Mouse (Mus musculus): ENCODE measurements around the gene Il17d. TPM values are rescaled to one million over a fixed set of nuclear protein-coding genes. Genes with fewer than 3 reads are reported as not detected.

The Il17d gene
- total and polyA plus RNA-seq, 3 experiments: 0.08 TPM; not detected in 2

GRCm38 (mm10) chr14:57554434-57554833 is 29.9 kb downstream of the Il17d start:
- dilution Hi-C loops (cut with MboI; ENCODE audit: extremely low pct_ligation_motif_present, extremely low pct_unique_long_range_greater_than_20kb, low sequenced_read_pairs): no loop called here
- H3K9ac ChIP-seq (ENCODE audit: insufficient read depth, low read depth): no peak overlapping the region
- in situ Hi-C loops (cut with MboI; ENCODE audit: low pct_ligation_motif_present, low pct_unique_long_range_greater_than_20kb, low sequenced_read_pairs): no loop called here
- no peaks in the 10 kb centered on the region for H3K9me3 ChIP-seq (replicated peaks; ENCODE audit: low read length)
- no peak overlapping the region for H3K4me2 ChIP-seq (ENCODE audit: insufficient read depth, low read depth, poor library complexity, severe bottlenecking)
- peaks cover 5 to 9% of the 10 kb centered on the region in 2 experiments for H3K4me1 ChIP-seq (ENCODE audit: control insufficient read depth in 1 of 2, insufficient read depth in 2 of 2)
- no peak overlapping the region for H3K27ac ChIP-seq (ENCODE audit: insufficient read depth, low read depth)
- TF ChIP-seq JUN (IDR thresholded peaks at IDR 0.05; ENCODE audit: insufficient read depth, low read depth, low read length) (no peak), SIN3A (IDR thresholded peaks at IDR 0.05; ENCODE audit: low read length) (no peak), ETS1 (conservative IDR thresholded peaks at IDR 0.05; ENCODE audit: low read depth, low read length) (no peak), BHLHE40 (IDR thresholded peaks at IDR 0.05; ENCODE audit: low read depth, low read length) (0 out of 2 replicates have a peak, but pooled peaks have one; percentile 14), RCOR1 (conservative IDR thresholded peaks at IDR 0.05; ENCODE audit: low read depth, low read length) (no peak), MEF2A (IDR thresholded peaks at IDR 0.05; ENCODE audit: borderline replicate concordance, low read depth, low read length) (no peak)
- H3K79me2 ChIP-seq (replicated peaks; ENCODE audit: control insufficient read depth, extremely low read depth, insufficient read depth, poor library complexity, severe bottlenecking): no peaks in the 10 kb centered on the region
- H3K4me3 ChIP-seq (replicated peaks in 1 of 3; ENCODE audit: low read depth in 2 of 3, low read length in 2 of 3, poor library complexity in 1 of 3): no peak overlapping the region
- H3K27me3 ChIP-seq (replicated peaks): no peaks in the 10 kb centered on the region
- no peak for DNase-seq (ENCODE audit: extremely low read depth)
- H3K36me3 ChIP-seq (replicated peaks in 1 of 2; ENCODE audit: control insufficient read depth in 1 of 2, insufficient read depth in 1 of 2, low read length in 1 of 2): peaks cover 17 to 66% of the 10 kb centered on the region in 2 experiments

- DNase-seq (ENCODE audit: extremely low read depth): no peak
- no peak overlapping the region for H3K27ac ChIP-seq (ENCODE audit: insufficient read depth, low read depth)
- no peak overlapping the region for H3K9ac ChIP-seq (ENCODE audit: insufficient read depth, low read depth)
- TF ChIP-seq MYC (IDR thresholded peaks at IDR 0.05; ENCODE audit: low read depth, low read length): no peak
- no peak for TF ChIP-seq ZNF384 (IDR thresholded peaks at IDR 0.05; ENCODE audit: low read depth, low read length)
- no peak for TF ChIP-seq CHD1 (IDR thresholded peaks at IDR 0.05; ENCODE audit: low read depth, low read length)
- TF ChIP-seq RAD21 (IDR thresholded peaks at IDR 0.05; ENCODE audit: low read depth, low read length): no peak
- no peak for TF ChIP-seq MEF2A (IDR thresholded peaks at IDR 0.05; ENCODE audit: borderline replicate concordance, low read depth, low read length)
- no peak for TF ChIP-seq NELFE (IDR thresholded peaks at IDR 0.05; ENCODE audit: low read depth, low read length)
- TF ChIP-seq MAFK (IDR thresholded peaks at IDR 0.05; ENCODE audit: insufficient replicate concordance, low read length): no peak
- TF ChIP-seq EP300 (IDR thresholded peaks at IDR 0.05; ENCODE audit: low read length): no peak
- TF ChIP-seq USF2 (conservative IDR thresholded peaks at IDR 0.05; ENCODE audit: low read depth, low read length): no peak
- TF ChIP-seq JUN (IDR thresholded peaks at IDR 0.05; ENCODE audit: insufficient read depth, low read depth, low read length): no peak
- TF ChIP-seq BHLHE40 (IDR thresholded peaks at IDR 0.05; ENCODE audit: low read depth, low read length): no peak
- TF ChIP-seq ETS1 (conservative IDR thresholded peaks at IDR 0.05; ENCODE audit: low read depth, low read length): no peak
- TF ChIP-seq CHD2 (IDR thresholded peaks at IDR 0.05; ENCODE audit: low read length): no peak
- TF ChIP-seq KAT2A (IDR thresholded peaks at IDR 0.05; ENCODE audit: insufficient replicate concordance, low read length): no peak
- TF ChIP-seq CTCF (conservative IDR thresholded peaks at IDR 0.05 in 1 of 2, IDR thresholded peaks at IDR 0.05 in 1 of 2; ENCODE audit: low read depth in 2 of 2, low read length in 2 of 2): no peak
- no peak for TF ChIP-seq RCOR1 (conservative IDR thresholded peaks at IDR 0.05; ENCODE audit: low read depth, low read length)
- no peak for TF ChIP-seq ELF1 (IDR thresholded peaks at IDR 0.05; ENCODE audit: low read depth, low read length)
- no peak for TF ChIP-seq ZC3H11A (IDR thresholded peaks at IDR 0.05; ENCODE audit: low read depth, low read length)
- dilution Hi-C loops (cut with MboI; ENCODE audit: extremely low pct_ligation_motif_present, extremely low pct_unique_long_range_greater_than_20kb, low sequenced_read_pairs): no loop called here
- in situ Hi-C loops (cut with MboI; ENCODE audit: low pct_ligation_motif_present, low pct_unique_long_range_greater_than_20kb, low sequenced_read_pairs): no loop called here
- no peak overlapping the region for H3K4me2 ChIP-seq (ENCODE audit: insufficient read depth, low read depth, poor library complexity, severe bottlenecking)
- H3K79me2 ChIP-seq (replicated peaks; ENCODE audit: control insufficient read depth, extremely low read depth, insufficient read depth, poor library complexity, severe bottlenecking): no peaks in the 10 kb centered on the region
- no peak overlapping the region for H3K4me3 ChIP-seq (replicated peaks in 1 of 3; ENCODE audit: low read depth in 2 of 3, low read length in 2 of 3, poor library complexity in 1 of 3)
- peaks cover 5 to 9% of the 10 kb centered on the region in 2 experiments for H3K4me1 ChIP-seq (ENCODE audit: control insufficient read depth in 1 of 2, insufficient read depth in 2 of 2)
- H3K36me3 ChIP-seq (replicated peaks in 1 of 2; ENCODE audit: control insufficient read depth in 1 of 2, insufficient read depth in 1 of 2, low read length in 1 of 2): peaks cover 17 to 63% of the 10 kb centered on the region in 2 experiments
- H3K27me3 ChIP-seq (replicated peaks): no peaks in the 10 kb centered on the region
- H3K9me3 ChIP-seq (replicated peaks; ENCODE audit: low read length): no peaks in the 10 kb centered on the region
These were observed 31.0 kb downstream of the Il17d start for GRCm38 (mm10) chr14:57555471-57556070.

Data from CH12.LX (cell line).